Mouse (Mus musculus) CD4-positive naive resting alpha-beta T cell, adult 76 days (primary cell): ENCODE data around the gene Ccnl1. TPM values are rescaled to one million over a fixed set of nuclear protein-coding genes. Genes with fewer than 3 reads are reported as not detected.

Experiments
- total RNA-seq: library from RNA; stranded (reverse); gene quantifications from one replicate; pipeline ENCODE4 v1.2.4, GENCODE M21; 2023

Gene Ccnl1
- total RNA-seq: 728 TPM

GRCm38 (mm10) chr3:65958102-65958839 is at the start of gene Ccnl1:
Gene Ccnl1 (minus strand): TSS chr3:65958249.

